Mouse (Mus musculus) left cerebral cortex, postnatal 14 days (tissue): ENCODE measurements around the gene Camp. TPM values are rescaled to one million over a fixed set of nuclear protein-coding genes. Genes with fewer than 3 reads are reported as not detected.

Source experiments
- DNase-seq, 2 experiments: peaks; one replicate each; pipeline ENCODE4 v3.0.0; 2021 to 2022; ENCODE audit warnings: low spot score in 2 of 2, mixed read lengths in 1 of 2
- intact Hi-C: fragments of 180-260 bp; cut with DNase I; formaldehyde crosslinking; loops from one replicate; pipeline ENCODE4 v1.15.1; 2025
- long read RNA-seq, 2 experiments: library from polyadenylated mRNA; stranded (forward); transcript quantifications; one replicate each; pipeline ENCODE4 v2.0.0; 2021
- total RNA-seq, 2 experiments: library from RNA; stranded (reverse); gene quantifications; 2 replicates each; pipeline ENCODE4 v1.2.3; 2021

Gene Camp
- total RNA-seq, result not detected
- long read RNA-seq, experiment 1, result 0 reads
- long read RNA-seq, experiment 2, result 0 reads

- DNase-seq, result no peak
- intact Hi-C loops, result no loop called here
These were observed at the start of gene Camp for GRCm38 (mm10) chr9:109849312-109849758. TSS of gene Camp (minus strand) at chr9:109849617.

- DNase-seq, result no peak
- intact Hi-C loops, result loop anchor here (5.0 to 10.0 kb wide), 2 partner anchors 84 to 397 kb away; no protein-coding TSS in a partner anchor
These were observed 48.6 kb upstream of the Camp start for GRCm38 (mm10) chr9:109898027-109898426.

- intact Hi-C loops, result loop anchor here (5.0 to 10.0 kb wide), 2 partner anchors 86 to 398 kb away; no protein-coding TSS in a partner anchor
- no peak for DNase-seq
These were observed 47.1 kb upstream of the Camp start for GRCm38 (mm10) chr9:109896253-109897150.

- intact Hi-C loops, result loop anchor here (5.0 to 10.0 kb wide), 2 partner anchors 87 to 399 kb away; no protein-coding TSS in a partner anchor
- no peak for DNase-seq
These were observed 46.2 kb upstream of the Camp start for GRCm38 (mm10) chr9:109895593-109895992.

GRCm38 (mm10) chr9:109894413-109895090 lies 45.1 kb upstream of the Camp start:
- peak; percentile 76 to 80 for DNase-seq
- intact Hi-C loops, result loop anchor here (5.0 to 10.0 kb wide), 4 partner anchors 38 to 400 kb away; partner anchors contain the start of gene Map4

GRCm38 (mm10) chr9:109892651-109893250 lies 43.3 kb upstream of the Camp start:
- DNase-seq, result peak; percentile 81 to 86
- intact Hi-C loops, result loop anchor here (2.0 to 10.0 kb wide), 4 partner anchors 40 to 402 kb away; partner anchors contain the start of gene Map4

GRCm38 (mm10) chr9:109891501-109891900 lies 42.1 kb upstream of the Camp start:
- DNase-seq, result no peak
- intact Hi-C loops, result loop anchor here (5.0 to 10.0 kb wide), 3 partner anchors 41 to 403 kb away; partner anchors contain the start of gene Map4

- DNase-seq, result no peak
- intact Hi-C loops, result no loop called here
These were observed 37.9 kb upstream of the Camp start for GRCm38 (mm10) chr9:109887321-109887720.

GRCm38 (mm10) chr9:109886259-109886658 lies 36.8 kb upstream of the Camp start:
- no peak for DNase-seq
- intact Hi-C loops, result no loop called here

GRCm38 (mm10) chr9:109879305-109879704 lies 29.9 kb upstream of the Camp start:
- DNase-seq, result no peak
- intact Hi-C loops, result no loop called here

- intact Hi-C loops, result no loop called here
- DNase-seq, result no peak
These were observed 28.2 kb upstream of the Camp start for GRCm38 (mm10) chr9:109877666-109878065.

GRCm38 (mm10) chr9:109876756-109877155 lies 27.3 kb upstream of the Camp start:
- no peak for DNase-seq
- intact Hi-C loops, result no loop called here

GRCm38 (mm10) chr9:109875695-109876601 lies 26.5 kb upstream of the Camp start:
- intact Hi-C loops, result no loop called here
- peak; percentile 33 to 44 for DNase-seq

GRCm38 (mm10) chr9:109874797-109875691 lies 25.6 kb upstream of the Camp start, which contains the start of gene Cdc25a:
TSS of gene Cdc25a (plus strand) at chr9:109875579.
- DNase-seq, result peak; percentile 96 to 98
- intact Hi-C loops, result no loop called here

GRCm38 (mm10) chr9:109870983-109871572 lies 21.7 kb upstream of the Camp start:
- intact Hi-C loops, result no loop called here

GRCm38 (mm10) chr9:109866218-109866617 lies 16.8 kb upstream of the Camp start:
- intact Hi-C loops, result loop anchor here (10.0 kb wide), 1 partner anchor 781 kb away; the partner anchor contains the start of genes Ccdc51 and Tma7
- DNase-seq, result no peak

More at GRCm38 (mm10) chr9:109870983-109871572, 21.7 kb upstream of the Camp start:
- DNase-seq, result no peak

- no peak for DNase-seq
- intact Hi-C loops, result loop anchor here (10.0 kb wide), 1 partner anchor 778 kb away; the partner anchor contains the start of genes Ccdc51 and Tma7
These were observed 13.7 kb upstream of the Camp start for GRCm38 (mm10) chr9:109863085-109863484.
